Mouse (Mus musculus) erythroblast, embryonic 14.5 days (primary cell): ENCODE results near the gene Dnaja3. TPM values are rescaled to one million over a fixed set of nuclear protein-coding genes. Genes with fewer than 3 reads are reported as not detected.

Experiments
- H3K27me3 ChIP-seq: 2 replicates; pipeline ENCODE4 v1.6.1; 2012; ENCODE audit warnings: inconsistent platforms; ENCODE audit not compliant: control insufficient read depth
- H3K36me3 ChIP-seq: 2 replicates; pipeline ENCODE4 v1.6.1; 2012; ENCODE audit warnings: mild to moderate bottlenecking, inconsistent platforms; ENCODE audit not compliant: control insufficient read depth
- H3K4me1 ChIP-seq: 2 replicates; pipeline ENCODE4 v1.6.1; 2012; ENCODE audit warnings: inconsistent platforms; ENCODE audit not compliant: control insufficient read depth
- H3K4me3 ChIP-seq: replicated peaks from 2 replicates; pipeline ENCODE3; 2012; ENCODE audit warnings: moderate library complexity, mild to moderate bottlenecking, inconsistent platforms
- H3K9me3 ChIP-seq: 2 replicates; pipeline ENCODE4 v1.6.1; 2012; ENCODE audit warnings: low read length, inconsistent platforms, mixed read lengths; ENCODE audit not compliant: control insufficient read depth
- GATA1 ChIP-seq: IDR thresholded peaks from 2 replicates; pipeline ENCODE4 v1.6.1; 2012; ENCODE audit warnings: low read length, inconsistent platforms, mixed read lengths
- TAL1 ChIP-seq: IDR thresholded peaks from 3 replicates; pipeline ENCODE4 v1.6.1; 2012; ENCODE audit warnings: low read length, inconsistent platforms, mixed read lengths
- polyA plus RNA-seq: library from polyadenylated mRNA; stranded (reverse); fragments of >175 nt; gene quantifications from 2 replicates; pipeline ENCODE4 v1.2.3, GENCODE M21; 2012

The Dnaja3 gene
- polyA plus RNA-seq, 1 experiment: 0.66 TPM

DNA sequence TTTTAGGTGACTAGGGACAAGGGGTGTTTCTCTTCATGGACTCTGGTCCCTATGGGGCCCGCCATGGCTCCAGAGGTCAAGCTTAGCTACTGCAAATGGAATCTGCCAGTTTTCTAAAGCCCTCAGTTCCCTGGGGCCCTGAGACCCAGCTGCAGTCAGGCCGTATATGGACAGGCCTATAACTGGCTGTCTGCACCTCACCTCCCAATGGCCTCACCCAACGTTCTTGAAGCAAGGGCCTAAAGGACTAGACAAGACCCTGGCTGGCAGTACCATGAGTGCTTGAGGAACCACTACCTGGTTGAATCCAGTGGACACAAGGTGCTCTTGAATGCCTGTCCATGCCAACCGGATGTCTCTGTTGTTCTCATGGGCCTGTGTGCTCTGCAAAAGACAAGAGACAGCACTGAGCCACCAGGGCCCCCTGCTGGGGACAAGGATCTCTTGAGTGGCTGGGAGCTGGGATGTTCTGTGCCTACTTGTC is 15.5 kb downstream of the Dnaja3 start:
- no peaks in the 10 kb centered on the region for H3K27me3 ChIP-seq
- peaks cover 37% of the 10 kb centered on the region for H3K36me3 ChIP-seq
- H3K4me3 ChIP-seq: no peak overlapping the region
- TF ChIP-seq TAL1: no peak
- no peaks in the 10 kb centered on the region; the same call in 1 of the 2 replicates for H3K4me1 ChIP-seq
- no peaks in the 10 kb centered on the region for H3K9me3 ChIP-seq

DNA sequence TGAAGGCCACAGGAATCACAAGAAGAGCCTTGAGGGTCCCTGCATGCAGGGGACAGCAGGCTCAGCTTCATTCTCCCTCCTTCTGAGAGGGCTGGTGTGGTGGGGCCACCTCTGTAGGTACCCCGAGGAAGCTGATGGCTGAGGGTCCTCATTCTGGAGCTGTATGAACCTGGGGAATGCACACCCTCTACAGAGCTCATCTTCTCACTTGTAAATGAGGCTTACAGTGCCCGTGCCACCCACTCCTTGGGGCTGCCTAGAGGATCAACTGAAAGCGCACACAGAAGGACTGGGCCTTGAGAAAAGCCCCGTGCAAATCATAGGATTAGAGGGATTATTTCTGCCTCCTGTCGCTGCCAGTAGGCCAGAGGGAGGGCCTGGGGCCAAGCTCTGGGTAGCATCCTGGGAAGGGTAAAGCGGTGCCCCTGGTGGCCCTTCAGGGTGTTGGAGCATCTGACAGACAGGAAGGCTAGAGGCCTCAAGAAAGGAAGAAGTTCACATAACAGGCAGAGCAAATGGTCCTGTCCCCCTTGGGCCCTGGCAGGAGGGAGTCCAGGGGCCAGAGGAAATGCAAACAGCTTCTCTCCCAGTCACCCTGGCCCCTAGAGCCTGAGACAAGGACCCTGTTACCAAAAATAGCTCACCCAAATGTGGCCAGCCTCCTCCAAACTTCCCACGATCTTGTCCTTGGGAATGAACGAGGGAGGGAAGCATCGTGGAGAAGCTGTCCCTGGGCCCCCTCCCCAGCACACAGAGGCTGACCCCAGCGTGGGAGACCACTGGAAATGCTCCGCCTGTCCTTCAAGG is 16.2 kb downstream of the Dnaja3 start:
- Histone ChIP-seq H3K27me3 (no peaks in the 10 kb centered on the region), H3K36me3 (peaks cover 39% of the 10 kb centered on the region), H3K4me1 (no peaks in the 10 kb centered on the region; the same call in 1 of the 2 replicates), H3K4me3 (no peak overlapping the region), H3K9me3 (no peaks in the 10 kb centered on the region)
- TF ChIP-seq GATA1: no peak
- TF ChIP-seq TAL1: no peak

DNA sequence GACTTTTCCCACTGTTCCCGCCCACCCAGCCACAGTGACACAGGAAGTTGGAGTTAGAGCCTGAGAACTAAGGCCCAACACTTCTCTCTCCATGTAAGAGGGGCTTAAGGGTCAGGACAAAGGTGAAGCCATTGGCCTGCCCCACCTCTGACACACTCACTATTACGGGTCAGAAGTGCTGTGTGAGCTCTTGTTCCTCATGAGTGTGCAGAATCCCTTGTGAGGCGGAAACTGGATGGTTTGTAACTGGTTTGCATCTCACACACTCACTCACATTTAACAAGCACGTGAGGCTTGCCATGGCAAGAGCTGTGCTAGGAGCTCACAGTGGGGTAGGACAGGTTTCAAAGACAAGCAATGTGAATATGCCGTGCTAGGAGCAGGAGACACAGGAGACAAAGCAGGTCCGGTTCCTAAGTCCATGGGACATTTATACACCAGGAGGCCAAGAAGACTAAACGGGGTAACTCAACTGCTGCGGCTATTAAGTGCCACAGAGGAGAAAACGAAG is 16.8 kb downstream of the Dnaja3 start:
- Histone ChIP-seq H3K4me1 (no peaks in the 10 kb centered on the region; the same call in 1 of the 2 replicates), H3K27me3 (no peaks in the 10 kb centered on the region), H3K9me3 (no peaks in the 10 kb centered on the region), H3K36me3 (peaks cover 42% of the 10 kb centered on the region), H3K4me3 (no peak overlapping the region)
- TF ChIP-seq TAL1 (no peak), GATA1 (no peak)

DNA sequence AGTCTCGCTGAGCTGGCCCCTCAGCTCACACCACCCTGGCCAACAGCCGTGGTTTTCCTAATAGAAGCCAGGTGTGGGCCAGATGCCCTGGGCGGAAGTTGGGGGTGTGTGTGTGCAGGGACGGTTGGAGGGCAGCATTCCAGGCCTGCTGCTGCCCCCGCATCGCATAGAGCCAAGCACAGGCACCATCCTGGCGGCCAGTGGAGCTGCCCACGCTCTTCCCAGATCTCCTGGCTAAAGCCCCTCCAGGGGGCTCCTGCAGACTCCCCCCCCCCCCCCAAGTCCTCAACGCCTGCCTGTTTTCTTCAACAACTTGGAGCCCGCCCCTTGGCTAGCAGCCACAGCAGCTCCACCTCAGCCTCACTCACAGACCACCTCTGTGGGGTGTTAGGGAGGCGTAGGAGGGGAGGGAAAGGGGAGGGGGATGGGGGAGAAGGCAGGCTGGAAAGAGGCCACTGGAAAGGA is 19.0 kb downstream of the Dnaja3 start:
- H3K4me1 ChIP-seq: peaks cover 2% of the 10 kb centered on the region; the same call in 1 of the 2 replicates
- no peaks in the 10 kb centered on the region for H3K27me3 ChIP-seq
- H3K9me3 ChIP-seq: no peaks in the 10 kb centered on the region
- no peak overlapping the region for H3K4me3 ChIP-seq
- TF ChIP-seq GATA1 (no peak), TAL1 (no peak)
- H3K36me3 ChIP-seq: peaks cover 26% of the 10 kb centered on the region

DNA sequence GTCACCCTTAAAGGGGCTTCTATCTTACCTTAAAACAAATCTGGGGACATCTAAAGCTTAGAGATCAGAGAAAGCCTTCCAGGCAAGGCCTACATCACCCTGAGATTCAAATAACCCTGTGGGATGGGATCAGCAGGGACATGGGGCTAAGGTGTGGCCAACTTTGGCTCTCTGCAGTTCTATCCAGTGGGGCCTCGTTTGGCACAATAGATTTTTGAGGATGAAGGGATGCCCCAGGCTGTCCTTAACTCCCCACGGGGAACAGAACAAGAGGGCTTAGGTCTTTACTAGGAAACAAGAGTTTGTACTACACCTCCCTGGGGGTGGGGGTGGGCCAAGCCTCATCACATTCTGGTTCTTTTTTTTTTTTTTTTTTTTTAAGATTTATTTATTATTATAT is 19.5 kb downstream of the Dnaja3 start:
- Histone ChIP-seq H3K27me3 (no peaks in the 10 kb centered on the region), H3K4me1 (peaks cover 4% of the 10 kb centered on the region), H3K36me3 (peaks cover 28% of the 10 kb centered on the region), H3K9me3 (no peaks in the 10 kb centered on the region), H3K4me3 (no peak overlapping the region)
- TF ChIP-seq TAL1: no peak
- no peak for TF ChIP-seq GATA1

DNA sequence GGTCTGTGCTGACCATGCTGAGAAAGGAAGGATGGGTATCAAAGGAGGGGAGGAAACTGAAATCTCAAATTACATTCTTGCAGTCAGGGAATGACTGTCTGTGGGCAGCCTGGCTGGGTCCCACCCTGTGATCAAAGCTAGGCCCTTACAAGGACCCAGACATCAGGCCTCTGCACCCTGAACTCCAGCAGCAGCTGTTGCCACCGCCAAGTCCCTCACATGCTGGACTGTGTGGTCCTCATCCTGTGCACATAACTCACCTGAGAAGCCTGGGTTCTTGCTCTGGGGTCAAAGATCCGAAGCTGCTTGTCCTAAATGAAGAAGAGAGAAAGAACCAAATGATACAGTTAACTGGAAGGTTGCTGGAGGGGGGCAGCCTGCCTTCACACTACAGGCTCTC is 21.8 kb downstream of the Dnaja3 start:
- Histone ChIP-seq H3K4me1 (peaks cover 4% of the 10 kb centered on the region), H3K36me3 (peaks cover 25% of the 10 kb centered on the region), H3K27me3 (no peaks in the 10 kb centered on the region), H3K9me3 (no peaks in the 10 kb centered on the region), H3K4me3 (no peak overlapping the region)
- no peak for TF ChIP-seq GATA1
- no peak for TF ChIP-seq TAL1

DNA sequence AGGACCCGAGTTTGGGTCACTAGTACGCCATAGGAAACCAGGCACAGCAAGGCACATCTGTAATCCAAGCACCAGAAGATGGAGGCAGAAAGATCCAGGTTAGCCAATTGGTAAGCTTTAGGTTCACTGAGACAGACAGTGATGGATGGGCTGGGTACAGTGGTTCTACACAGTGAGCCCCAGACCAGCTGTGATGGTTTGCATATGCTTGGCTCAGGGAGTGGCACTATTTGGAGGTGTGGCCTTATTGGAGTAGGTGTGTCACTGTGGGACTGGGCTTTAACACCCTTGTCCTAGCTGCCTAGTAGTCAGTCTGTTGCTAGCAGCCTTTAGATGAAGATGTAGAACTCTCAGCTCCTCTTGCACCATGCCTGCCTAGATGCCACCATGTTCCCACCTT is 24.0 kb downstream of the Dnaja3 start:
- Histone ChIP-seq H3K27me3 (no peaks in the 10 kb centered on the region), H3K4me3 (no peak overlapping the region), H3K4me1 (peaks cover 4% of the 10 kb centered on the region), H3K36me3 (peaks cover 41% of the 10 kb centered on the region), H3K9me3 (no peaks in the 10 kb centered on the region)
- TF ChIP-seq GATA1: no peak
- TF ChIP-seq TAL1: no peak

DNA sequence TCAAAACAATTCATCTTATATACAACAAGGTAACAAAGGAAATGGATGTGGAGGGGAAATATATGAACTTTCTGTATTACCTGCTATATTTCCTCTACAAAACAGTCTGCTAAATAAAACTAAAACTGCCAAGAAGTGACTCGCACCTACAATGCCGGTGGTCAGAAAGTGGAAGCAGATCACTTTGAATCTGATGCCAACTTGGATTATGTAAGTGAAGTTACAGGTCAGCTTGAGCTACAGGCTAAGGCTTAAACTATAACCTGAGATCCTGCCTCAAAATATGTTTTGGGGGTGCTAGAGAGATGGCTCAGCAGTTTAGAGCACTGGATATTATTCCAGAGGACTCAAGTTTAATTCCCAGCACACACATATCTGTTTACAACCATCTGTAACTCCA is 25.9 kb downstream of the Dnaja3 start:
- H3K36me3 ChIP-seq: peaks cover 51% of the 10 kb centered on the region

DNA sequence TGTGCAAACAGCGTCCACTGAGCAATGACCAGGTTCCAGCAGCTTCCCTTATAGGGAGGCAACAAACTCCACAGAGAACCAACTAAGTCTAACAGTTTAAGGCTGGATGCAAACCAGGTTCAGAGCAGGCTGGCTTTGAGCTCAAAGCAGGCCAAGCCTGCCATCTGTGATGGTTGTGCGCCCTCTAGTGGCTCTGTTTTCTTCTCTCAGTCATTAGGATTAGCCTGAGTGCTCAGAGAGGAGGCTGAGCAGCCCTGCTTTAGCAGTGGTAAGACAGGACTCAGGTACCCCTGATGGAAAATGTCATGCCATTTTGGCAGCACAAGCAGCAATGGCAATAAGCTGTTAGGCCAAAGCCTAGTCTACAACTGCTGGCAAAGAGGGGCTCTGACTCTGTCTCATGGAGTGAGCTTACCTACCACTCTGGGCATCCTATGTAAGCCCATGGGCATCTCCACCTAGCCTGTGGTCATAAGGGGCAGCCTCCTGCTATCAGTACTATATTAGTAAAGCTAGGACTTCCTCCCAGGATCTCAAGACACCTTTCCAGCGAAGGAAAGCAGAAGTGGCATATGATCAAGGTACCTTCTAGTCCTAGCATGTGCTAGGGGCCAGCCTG is 27.5 kb downstream of the Dnaja3 start:
- H3K4me3 ChIP-seq: no peak overlapping the region
- peaks cover 4% of the 10 kb centered on the region for H3K4me1 ChIP-seq
- H3K9me3 ChIP-seq: no peaks in the 10 kb centered on the region
- H3K36me3 ChIP-seq: peaks cover 44% of the 10 kb centered on the region
- TF ChIP-seq GATA1 (no peak), TAL1 (no peak)
- no peaks in the 10 kb centered on the region for H3K27me3 ChIP-seq

More for the DNA sequence above, 25.9 kb downstream of the Dnaja3 start:
- no peak overlapping the region for H3K4me3 ChIP-seq
- no peak for TF ChIP-seq GATA1
- no peak for TF ChIP-seq TAL1
- H3K27me3 ChIP-seq: no peaks in the 10 kb centered on the region
- no peaks in the 10 kb centered on the region for H3K9me3 ChIP-seq
- H3K4me1 ChIP-seq: peaks cover 4% of the 10 kb centered on the region
